Mouse (Mus musculus) hindbrain, embryonic 10.5 days (tissue): ENCODE data around the gene Smok3c. TPM values are rescaled to one million over a fixed set of nuclear protein-coding genes. Genes with fewer than 3 reads are reported as not detected.
"Not testable (repeated sequence)": the region's sequence is repeated elsewhere in the genome, so short reads cannot be mapped to it uniquely, and the experiment has no call there.

Experiments used
- DNase-seq: peaks from one replicate; pipeline ENCODE4 v3.0.0-alpha.2; 2017; ENCODE audit warnings: low spot score
- H3K27ac ChIP-seq: fragments of 300-500 bp; sonication (generic); 2 replicates; pipeline ENCODE4 v1.5.1; 2016; ENCODE audit warnings: mild to moderate bottlenecking, moderate library complexity
- H3K27me3 ChIP-seq: fragments of 300-500 bp; sonication (generic); 2 replicates; pipeline ENCODE4 v1.6.1; 2016; ENCODE audit warnings: mild to moderate bottlenecking; ENCODE audit not compliant: poor library complexity, insufficient read depth, severe bottlenecking
- H3K36me3 ChIP-seq: fragments of 300-500 bp; sonication (generic); 2 replicates; pipeline ENCODE4 v1.6.1; 2016; ENCODE audit warnings: mild to moderate bottlenecking, moderate library complexity
- H3K4me1 ChIP-seq: fragments of 300-500 bp; sonication (generic); replicated peaks from 2 replicates; pipeline ENCODE4 v1.6.1; 2016; ENCODE audit warnings: mild to moderate bottlenecking
- H3K4me3 ChIP-seq: fragments of 300-500 bp; sonication (generic); 2 replicates; pipeline ENCODE4 v1.5.1; 2016; ENCODE audit warnings: mild to moderate bottlenecking, moderate library complexity
- H3K9me3 ChIP-seq: fragments of 300-500 bp; sonication (generic); 2 replicates; pipeline ENCODE4 v1.6.1; 2016; ENCODE audit warnings: mild to moderate bottlenecking, moderate library complexity
- WGBS: fragments of 180-500 bp; shearing (Covaris S2); methylation state at CpG from one replicate; pipeline ENCODE4 v1.1.7; 2016; 5-methylcytosine and 5-hydroxymethylcytosine counted together
- polyA plus RNA-seq: library from polyadenylated mRNA; unstranded; fragments of >200 nt; fragmentation: Nextera tagmentation; extraction: Ambion mirVana; gene quantifications from 2 replicates; pipeline ENCODE4 v1.2.1, GENCODE M21; 2016

The Smok3c gene
- polyA plus RNA-seq, 1 experiment from 2014 or later, result not detected

GRCm38 (mm10) chr5:138109847-138110396, 56.9 kb downstream of the Smok3c start:
- not testable (repeated sequence) for H3K4me1 ChIP-seq
- 63% methylated on average over 4 of the region's 4 CpGs for WGBS

More at GRCm38 (mm10) chr5:138109847-138110396, 56.9 kb downstream of the Smok3c start:
- not testable (repeated sequence) for H3K27me3 ChIP-seq, H3K4me3 ChIP-seq, H3K27ac ChIP-seq, H3K9me3 ChIP-seq, DNase-seq
- H3K36me3 ChIP-seq, result peaks cover 11% of the 10 kb centered on the region

Other genes starting within 250 kb of the Smok3c start
- gene Pilra, start 216.9 kb upstream of the Smok3c start, polyA plus RNA-seq, result 0.21 and 0.29 TPM in 2 replicates
- gene Pilrb1, start 195.1 kb upstream of the Smok3c start, polyA plus RNA-seq, result not detected in 2 replicates
- 0.37 TPM in 1 of 2 replicates, not detected in the other for gene Pilrb2, start 181.4 kb upstream of the Smok3c start, polyA plus RNA-seq
- gene Cyp3a13, start 131.6 kb upstream of the Smok3c start, polyA plus RNA-seq, result not detected in 2 replicates
- 0.10 and 0.30 TPM in 2 replicates for gene Gjc3, start 90.1 kb upstream of the Smok3c start, polyA plus RNA-seq
- not detected in 2 replicates for gene Azgp1, start 71.7 kb upstream of the Smok3c start, polyA plus RNA-seq
- gene Smok3a, start 31.9 kb upstream of the Smok3c start, polyA plus RNA-seq, result not detected in 2 replicates
- not detected in 2 replicates for gene Smok3b, start 31.8 kb upstream of the Smok3c start, polyA plus RNA-seq
- gene Zkscan1, start 31.9 kb downstream of the Smok3c start, polyA plus RNA-seq, result 24.5 and 26.3 TPM in 2 replicates
- gene Zscan21, start 63.7 kb downstream of the Smok3c start, polyA plus RNA-seq, result 105 and 109 TPM in 2 replicates
- 38.9 and 42.4 TPM in 2 replicates for gene Zfp113, start 102.5 kb downstream of the Smok3c start, polyA plus RNA-seq
- 354 and 372 TPM in 2 replicates for gene Cops6, start 107.9 kb downstream of the Smok3c start, polyA plus RNA-seq
- gene Ap4m1, start 118.8 kb downstream of the Smok3c start, polyA plus RNA-seq, result 26.2 and 29.7 TPM in 2 replicates
- gene Mcm7, start 119.2 kb downstream of the Smok3c start, polyA plus RNA-seq, result 324 and 361 TPM in 2 replicates
- gene Taf6, start 134.3 kb downstream of the Smok3c start, polyA plus RNA-seq, result 128 and 136 TPM in 2 replicates
- gene Cnpy4, start 134.3 kb downstream of the Smok3c start, polyA plus RNA-seq, result 50.7 and 52.2 TPM in 2 replicates
- 8.8 and 11.8 TPM in 2 replicates for gene Mblac1, start 141.1 kb downstream of the Smok3c start, polyA plus RNA-seq
- gene Nxpe5, start 172.7 kb downstream of the Smok3c start, polyA plus RNA-seq, result not detected in 2 replicates
- 49.5 and 63.6 TPM in 2 replicates for gene Lamtor4, start 202.3 kb downstream of the Smok3c start, polyA plus RNA-seq
- 6.3 and 10.1 TPM in 2 replicates for gene BC037034, start 210.8 kb downstream of the Smok3c start, polyA plus RNA-seq
- gene Gal3st4, start 219.6 kb downstream of the Smok3c start, polyA plus RNA-seq, result 7.9 and 8.5 TPM in 2 replicates
- 0.13 and 0.26 TPM in 2 replicates for gene Gm43720, start 226.8 kb downstream of the Smok3c start, polyA plus RNA-seq
- 48.0 and 95.4 TPM in 2 replicates for gene Gpc2, start 226.8 kb downstream of the Smok3c start, polyA plus RNA-seq
- gene Stag3, start 227.0 kb downstream of the Smok3c start, polyA plus RNA-seq, result 3.4 and 3.9 TPM in 2 replicates